Mouse (Mus musculus): ENCODE measurements around the gene Dyrk3. TPM values are rescaled to one million over a fixed set of nuclear protein-coding genes. Genes with fewer than 3 reads are reported as not detected.

The Dyrk3 gene
- polyA plus RNA-seq, 1 experiment from 2014 or later = 16.3 TPM

- ATAC-seq (ENCODE audit: low read depth) = no peak
These were observed 43.7 kb upstream of the Dyrk3 start for GRCm38 (mm10) chr1:131181642-131182527.

GRCm38 (mm10) chr1:131180386-131180785, 42.2 kb upstream of the Dyrk3 start:
- Histone ChIP-seq H3K27ac (ENCODE audit: low read length) (no peak overlapping the region), H3K9ac (ENCODE audit: low read depth, low read length) (no peak overlapping the region), H3K4me1 (ENCODE audit: control insufficient read depth, low read depth, low read length) (no peaks in the 10 kb centered on the region), H3K4me3 (ENCODE audit: low read depth, low read length) (no peak overlapping the region), H3K27me3 (ENCODE audit: control insufficient read depth, insufficient read depth, low read depth, low read length) (no peaks in the 10 kb centered on the region), H3K9me3 (replicated peaks; ENCODE audit: control insufficient read depth, low read length) (no peaks in the 10 kb centered on the region), H3K4me2 (ENCODE audit: low read depth, low read length) (no peak overlapping the region), H3K36me3 (ENCODE audit: control insufficient read depth, insufficient read depth) (peaks cover 14% of the 10 kb centered on the region)
- no peak for ATAC-seq (ENCODE audit: low read depth)
- 80% methylated on average over 7 of the region's 7 CpGs for WGBS (ENCODE audit: insufficient replicate concordance)

More at GRCm38 (mm10) chr1:131181642-131182527, 43.7 kb upstream of the Dyrk3 start:
- Histone ChIP-seq H3K36me3 (ENCODE audit: control insufficient read depth, insufficient read depth) (peaks cover 7% of the 10 kb centered on the region; the same call in 1 of the 2 replicates), H3K9ac (ENCODE audit: low read depth, low read length) (no peak overlapping the region), H3K4me2 (ENCODE audit: low read depth, low read length) (no peak overlapping the region), H3K9me3 (replicated peaks; ENCODE audit: control insufficient read depth, low read length) (no peaks in the 10 kb centered on the region), H3K27me3 (ENCODE audit: control insufficient read depth, insufficient read depth, low read depth, low read length) (no peaks in the 10 kb centered on the region), H3K27ac (ENCODE audit: low read length) (no peak overlapping the region), H3K4me1 (ENCODE audit: control insufficient read depth, low read depth, low read length) (no peaks in the 10 kb centered on the region), H3K4me3 (ENCODE audit: low read depth, low read length) (no peak overlapping the region)
- 54% methylated on average over 9 of the region's 9 CpGs for WGBS (ENCODE audit: insufficient replicate concordance)

GRCm38 (mm10) chr1:131178083-131178482, 39.9 kb upstream of the Dyrk3 start:
- Histone ChIP-seq H3K4me2 (ENCODE audit: low read depth, low read length) (no peak overlapping the region), H3K36me3 (ENCODE audit: control insufficient read depth, insufficient read depth) (peaks cover 17% of the 10 kb centered on the region), H3K9me3 (replicated peaks; ENCODE audit: control insufficient read depth, low read length) (no peaks in the 10 kb centered on the region), H3K27me3 (ENCODE audit: control insufficient read depth, insufficient read depth, low read depth, low read length) (no peaks in the 10 kb centered on the region), H3K4me1 (ENCODE audit: control insufficient read depth, low read depth, low read length) (no peaks in the 10 kb centered on the region), H3K9ac (ENCODE audit: low read depth, low read length) (no peak overlapping the region), H3K27ac (ENCODE audit: low read length) (no peak overlapping the region), H3K4me3 (ENCODE audit: low read depth, low read length) (no peak overlapping the region)
- no peak for ATAC-seq (ENCODE audit: low read depth)
- WGBS (ENCODE audit: insufficient replicate concordance) = 69% methylated on average over 5 of the region's 5 CpGs

- H3K4me2 ChIP-seq (ENCODE audit: low read depth, low read length) = no peak overlapping the region
- 83% methylated on average over 4 of the region's 4 CpGs for WGBS (ENCODE audit: insufficient replicate concordance)
- H3K27ac ChIP-seq (ENCODE audit: low read length) = no peak overlapping the region
- H3K4me3 ChIP-seq (ENCODE audit: low read depth, low read length) = no peak overlapping the region
- ATAC-seq (ENCODE audit: low read depth) = no peak
- no peaks in the 10 kb centered on the region for H3K4me1 ChIP-seq (ENCODE audit: control insufficient read depth, low read depth, low read length)
- no peak overlapping the region for H3K9ac ChIP-seq (ENCODE audit: low read depth, low read length)
- no peaks in the 10 kb centered on the region for H3K27me3 ChIP-seq (ENCODE audit: control insufficient read depth, insufficient read depth, low read depth, low read length)
- no peaks in the 10 kb centered on the region for H3K9me3 ChIP-seq (replicated peaks; ENCODE audit: control insufficient read depth, low read length)
- H3K36me3 ChIP-seq (ENCODE audit: control insufficient read depth, insufficient read depth) = peaks cover 21% of the 10 kb centered on the region
These were observed 39.1 kb upstream of the Dyrk3 start for GRCm38 (mm10) chr1:131177249-131177648.

GRCm38 (mm10) chr1:131175819-131176218, 37.7 kb upstream of the Dyrk3 start:
- Histone ChIP-seq H3K36me3 (ENCODE audit: control insufficient read depth, insufficient read depth) (peaks cover 32% of the 10 kb centered on the region), H3K4me3 (ENCODE audit: low read depth, low read length) (no peak overlapping the region), H3K9ac (ENCODE audit: low read depth, low read length) (no peak overlapping the region), H3K9me3 (replicated peaks; ENCODE audit: control insufficient read depth, low read length) (no peaks in the 10 kb centered on the region), H3K27ac (ENCODE audit: low read length) (no peak overlapping the region), H3K4me2 (ENCODE audit: low read depth, low read length) (no peak overlapping the region), H3K4me1 (ENCODE audit: control insufficient read depth, low read depth, low read length) (no peaks in the 10 kb centered on the region), H3K27me3 (ENCODE audit: control insufficient read depth, insufficient read depth, low read depth, low read length) (no peaks in the 10 kb centered on the region)
- ATAC-seq (ENCODE audit: low read depth) = no peak
- WGBS (ENCODE audit: insufficient replicate concordance) = 88% methylated on average over 8 of the region's 8 CpGs

GRCm38 (mm10) chr1:131175189-131175588, 37.0 kb upstream of the Dyrk3 start:
- Histone ChIP-seq H3K9ac (ENCODE audit: low read depth, low read length) (no peak overlapping the region), H3K9me3 (replicated peaks; ENCODE audit: control insufficient read depth, low read length) (no peaks in the 10 kb centered on the region), H3K36me3 (ENCODE audit: control insufficient read depth, insufficient read depth) (peaks cover 34% of the 10 kb centered on the region), H3K4me3 (ENCODE audit: low read depth, low read length) (no peak overlapping the region), H3K27me3 (ENCODE audit: control insufficient read depth, insufficient read depth, low read depth, low read length) (no peaks in the 10 kb centered on the region), H3K27ac (ENCODE audit: low read length) (no peak overlapping the region), H3K4me2 (ENCODE audit: low read depth, low read length) (no peak overlapping the region), H3K4me1 (ENCODE audit: control insufficient read depth, low read depth, low read length) (no peaks in the 10 kb centered on the region)
- no peak for ATAC-seq (ENCODE audit: low read depth)
- WGBS (ENCODE audit: insufficient replicate concordance) = 95% methylated on average over 1 of the region's 1 CpGs

- H3K4me1 ChIP-seq (ENCODE audit: control insufficient read depth, low read depth, low read length) = no peaks in the 10 kb centered on the region
- H3K4me2 ChIP-seq (ENCODE audit: low read depth, low read length) = no peak overlapping the region
- H3K27ac ChIP-seq (ENCODE audit: low read length) = no peak overlapping the region
- no peak overlapping the region for H3K4me3 ChIP-seq (ENCODE audit: low read depth, low read length)
- no peaks in the 10 kb centered on the region for H3K27me3 ChIP-seq (ENCODE audit: control insufficient read depth, insufficient read depth, low read depth, low read length)
- H3K9ac ChIP-seq (ENCODE audit: low read depth, low read length) = no peak overlapping the region
- ATAC-seq (ENCODE audit: low read depth) = no peak
- H3K9me3 ChIP-seq (replicated peaks; ENCODE audit: control insufficient read depth, low read length) = no peaks in the 10 kb centered on the region
- WGBS (ENCODE audit: insufficient replicate concordance) = 74% methylated on average over 12 of the region's 12 CpGs
- H3K36me3 ChIP-seq (ENCODE audit: control insufficient read depth, insufficient read depth) = peaks cover 31% of the 10 kb centered on the region
These were observed 36.2 kb upstream of the Dyrk3 start for GRCm38 (mm10) chr1:131174299-131174861.

- no peak for ATAC-seq (ENCODE audit: low read depth)
- H3K4me2 ChIP-seq (ENCODE audit: low read depth, low read length) = no peak overlapping the region
- H3K9me3 ChIP-seq (replicated peaks; ENCODE audit: control insufficient read depth, low read length) = no peaks in the 10 kb centered on the region
- no peak overlapping the region for H3K27ac ChIP-seq (ENCODE audit: low read length)
- H3K4me1 ChIP-seq (ENCODE audit: control insufficient read depth, low read depth, low read length) = no peaks in the 10 kb centered on the region
- peaks cover 31% of the 10 kb centered on the region for H3K36me3 ChIP-seq (ENCODE audit: control insufficient read depth, insufficient read depth)
- no peak overlapping the region for H3K4me3 ChIP-seq (ENCODE audit: low read depth, low read length)
- WGBS (ENCODE audit: insufficient replicate concordance) = 42% methylated on average over 6 of the region's 6 CpGs
- H3K9ac ChIP-seq (ENCODE audit: low read depth, low read length) = no peak overlapping the region
- H3K27me3 ChIP-seq (ENCODE audit: control insufficient read depth, insufficient read depth, low read depth, low read length) = no peaks in the 10 kb centered on the region
These were observed 35.7 kb upstream of the Dyrk3 start for GRCm38 (mm10) chr1:131173809-131174208.

- ATAC-seq (ENCODE audit: low read depth) = no peak
- Histone ChIP-seq H3K4me1 (ENCODE audit: control insufficient read depth, low read depth, low read length) (no peaks in the 10 kb centered on the region), H3K4me3 (ENCODE audit: low read depth, low read length) (no peak overlapping the region), H3K27me3 (ENCODE audit: control insufficient read depth, insufficient read depth, low read depth, low read length) (no peaks in the 10 kb centered on the region), H3K4me2 (ENCODE audit: low read depth, low read length) (no peak overlapping the region), H3K9me3 (replicated peaks; ENCODE audit: control insufficient read depth, low read length) (no peaks in the 10 kb centered on the region), H3K27ac (ENCODE audit: low read length) (no peak overlapping the region), H3K9ac (ENCODE audit: low read depth, low read length) (no peak overlapping the region), H3K36me3 (ENCODE audit: control insufficient read depth, insufficient read depth) (peaks cover 36% of the 10 kb centered on the region)
- WGBS (ENCODE audit: insufficient replicate concordance) = 72% methylated on average over 7 of the region's 7 CpGs
These were observed 34.9 kb upstream of the Dyrk3 start for GRCm38 (mm10) chr1:131173001-131173400.

All from liver, embryonic 16.5 days (tissue).